Mouse (Mus musculus): ENCODE measurements around the gene Gm26566. TPM values are rescaled to one million over a fixed set of nuclear protein-coding genes. Genes with fewer than 3 reads are reported as not detected.
"Not testable (repeated sequence)": the region's sequence is repeated elsewhere in the genome, so short reads cannot be mapped to it uniquely, and the experiment has no call there.

The Gm26566 gene
- polyA plus RNA-seq, 1 experiment from 2014 or later = 1.6 TPM

DNA sequence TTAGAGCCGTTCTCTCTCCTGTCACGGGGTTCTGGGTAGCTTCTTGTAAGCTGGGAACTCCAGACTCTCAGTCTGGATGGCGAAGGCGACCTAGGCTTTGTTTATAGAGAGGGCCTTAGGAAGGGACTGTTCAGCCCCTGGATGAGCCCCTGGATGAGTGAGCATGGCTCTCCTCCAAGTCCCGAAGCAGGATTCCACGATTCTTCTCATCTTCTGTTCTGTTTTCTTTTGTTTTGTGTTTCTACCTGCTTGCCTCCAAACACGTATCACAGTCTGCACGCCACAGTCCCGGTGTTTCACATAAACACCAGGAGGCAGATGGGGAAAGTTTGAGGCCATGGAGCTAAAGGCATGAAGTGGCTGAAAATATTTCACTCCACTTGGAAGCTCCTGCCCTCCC is 37.1 kb downstream of the Gm26566 start:
- not testable (repeated sequence) for H3K9me3 ChIP-seq (ENCODE audit: control insufficient read depth, low read length); H3K4me2 ChIP-seq (ENCODE audit: low read length); H3K36me3 ChIP-seq (ENCODE audit: control insufficient read depth, insufficient read depth, low read length); H3K9ac ChIP-seq (ENCODE audit: low read length); H3K4me3 ChIP-seq (ENCODE audit: control insufficient read depth in 1 of 2, insufficient read depth in 1 of 2, low read depth in 1 of 2, low read length in 2 of 2); H3K4me1 ChIP-seq (ENCODE audit: control insufficient read depth in 2 of 2, insufficient read depth in 2 of 2, low read length in 2 of 2); H3K27me3 ChIP-seq (ENCODE audit: control insufficient read depth, insufficient read depth, low read length); ATAC-seq (ENCODE audit: insufficient number of reproducible peaks, insufficient read depth, low FRiP score, low read depth); H3K27ac ChIP-seq (replicated peaks in 1 of 2; ENCODE audit: control insufficient read depth in 1 of 2, insufficient read depth in 1 of 2, low read depth in 2 of 2, low read length in 2 of 2)
- 87% methylated on average over 7 of the region's 9 CpGs for WGBS

DNA sequence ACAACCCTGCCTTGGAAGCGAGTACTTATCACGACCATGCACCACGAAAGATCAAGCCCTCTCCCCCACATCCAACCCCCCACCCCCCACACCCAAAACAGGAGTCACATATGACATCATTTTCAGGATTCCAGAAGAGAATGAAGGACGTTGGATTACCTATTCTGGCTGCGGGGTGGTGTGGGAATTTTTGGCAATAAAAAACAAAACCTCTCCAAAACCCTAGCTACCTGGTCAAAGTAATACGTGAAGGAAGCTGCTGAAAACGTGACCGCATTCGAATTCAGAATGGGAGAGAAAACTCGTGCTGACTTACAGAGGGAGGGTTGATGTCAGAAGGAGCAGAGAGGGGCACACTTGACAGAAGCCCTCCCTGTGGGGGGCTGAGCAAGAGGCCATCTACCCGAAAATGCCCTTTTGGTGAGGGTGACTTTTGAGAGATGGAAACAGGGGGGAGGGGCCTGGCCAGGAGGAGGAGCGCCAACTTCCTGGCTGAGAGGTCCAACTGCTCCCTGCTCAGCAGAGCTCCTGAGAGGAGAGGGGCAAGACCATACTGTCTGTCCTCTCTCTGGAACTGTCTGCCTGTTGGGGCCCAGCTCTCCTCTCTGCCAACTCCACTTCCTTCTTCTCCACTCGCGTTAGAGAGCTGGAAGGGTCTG is 38.1 kb downstream of the Gm26566 start, which contains the start of gene Gm13283:
Gm13283 (plus strand) TSS at position 510 of the 659 bp plus-strand sequence.
- H3K27me3 ChIP-seq (ENCODE audit: control insufficient read depth, insufficient read depth, low read length); ATAC-seq (ENCODE audit: insufficient number of reproducible peaks, insufficient read depth, low FRiP score, low read depth); H3K4me1 ChIP-seq (ENCODE audit: control insufficient read depth in 2 of 2, insufficient read depth in 2 of 2, low read length in 2 of 2); H3K9ac ChIP-seq (ENCODE audit: low read length); H3K9me3 ChIP-seq (ENCODE audit: control insufficient read depth, low read length); H3K36me3 ChIP-seq (ENCODE audit: control insufficient read depth, insufficient read depth, low read length): not testable (repeated sequence)
- WGBS = 12% methylated on average over 6 of the region's 14 CpGs
- Histone ChIP-seq H3K4me3 (ENCODE audit: control insufficient read depth in 1 of 2, insufficient read depth in 1 of 2, low read depth in 1 of 2, low read length in 2 of 2) (peak within 1 kb of the TSS; percentile 24 to 42; a peak in 3 of 4 replicates), H3K4me2 (ENCODE audit: low read length) (peak within 1 kb of the TSS; percentile 41), H3K27ac (replicated peaks in 1 of 2; ENCODE audit: control insufficient read depth in 1 of 2, insufficient read depth in 1 of 2, low read depth in 2 of 2, low read length in 2 of 2) (peak within 1 kb of the TSS; percentile 66 to 73)

- peak overlapping the region; percentile 24 to 42; a peak in 3 of 4 replicates for H3K4me3 ChIP-seq (ENCODE audit: control insufficient read depth in 1 of 2, insufficient read depth in 1 of 2, low read depth in 1 of 2, low read length in 2 of 2)
- WGBS = 0% methylated on average over 22 of the region's 28 CpGs
- H3K36me3 ChIP-seq (ENCODE audit: control insufficient read depth, insufficient read depth, low read length); H3K27me3 ChIP-seq (ENCODE audit: control insufficient read depth, insufficient read depth, low read length); H3K9ac ChIP-seq (ENCODE audit: low read length); H3K9me3 ChIP-seq (ENCODE audit: control insufficient read depth, low read length); H3K4me1 ChIP-seq (ENCODE audit: control insufficient read depth in 2 of 2, insufficient read depth in 2 of 2, low read length in 2 of 2); ATAC-seq (ENCODE audit: insufficient number of reproducible peaks, insufficient read depth, low FRiP score, low read depth): not testable (repeated sequence)
- peak overlapping the region; percentile 41 for H3K4me2 ChIP-seq (ENCODE audit: low read length)
- H3K27ac ChIP-seq (replicated peaks in 1 of 2; ENCODE audit: control insufficient read depth in 1 of 2, insufficient read depth in 1 of 2, low read depth in 2 of 2, low read length in 2 of 2) = peak overlapping the region; percentile 66 to 73
These were observed 38.8 kb downstream of the Gm26566 start for GRCm38 (mm10) chr4:88760431-88760830.

DNA sequence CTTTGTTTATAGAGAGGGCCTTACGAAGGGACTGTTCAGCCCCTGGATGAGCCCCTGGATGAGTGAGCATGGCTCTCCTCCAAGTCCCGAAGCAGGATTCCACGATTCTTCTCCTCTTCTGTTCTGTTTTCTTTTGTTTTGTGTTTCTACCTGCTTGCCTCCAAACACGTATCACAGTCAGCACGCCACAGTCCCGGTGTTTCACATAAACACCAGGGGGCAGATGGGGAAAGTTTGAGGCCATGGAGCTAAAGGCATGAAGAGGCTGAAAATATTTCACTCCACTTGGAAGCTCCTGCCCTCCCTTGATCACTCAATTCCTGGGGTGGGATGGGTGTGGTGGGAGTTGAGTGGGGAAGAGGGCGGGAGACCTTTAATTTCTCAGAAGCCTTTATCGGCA is 40.2 kb downstream of the Gm26566 start:
- H3K27me3 ChIP-seq (ENCODE audit: control insufficient read depth, insufficient read depth, low read length); H3K4me1 ChIP-seq (ENCODE audit: control insufficient read depth in 2 of 2, insufficient read depth in 2 of 2, low read length in 2 of 2); H3K9ac ChIP-seq (ENCODE audit: low read length); H3K4me2 ChIP-seq (ENCODE audit: low read length); H3K36me3 ChIP-seq (ENCODE audit: control insufficient read depth, insufficient read depth, low read length); H3K27ac ChIP-seq (replicated peaks in 1 of 2; ENCODE audit: control insufficient read depth in 1 of 2, insufficient read depth in 1 of 2, low read depth in 2 of 2, low read length in 2 of 2); H3K4me3 ChIP-seq (ENCODE audit: control insufficient read depth in 1 of 2, insufficient read depth in 1 of 2, low read depth in 1 of 2, low read length in 2 of 2); H3K9me3 ChIP-seq (ENCODE audit: control insufficient read depth, low read length); ATAC-seq (ENCODE audit: insufficient number of reproducible peaks, insufficient read depth, low FRiP score, low read depth): not testable (repeated sequence)
- WGBS = 67% methylated on average over 6 of the region's 8 CpGs

- H3K9ac ChIP-seq (ENCODE audit: low read length); H3K9me3 ChIP-seq (ENCODE audit: control insufficient read depth, low read length); H3K27me3 ChIP-seq (ENCODE audit: control insufficient read depth, insufficient read depth, low read length); H3K36me3 ChIP-seq (ENCODE audit: control insufficient read depth, insufficient read depth, low read length); H3K4me2 ChIP-seq (ENCODE audit: low read length); ATAC-seq (ENCODE audit: insufficient number of reproducible peaks, insufficient read depth, low FRiP score, low read depth); H3K4me3 ChIP-seq (ENCODE audit: control insufficient read depth in 1 of 2, insufficient read depth in 1 of 2, low read depth in 1 of 2, low read length in 2 of 2); H3K27ac ChIP-seq (replicated peaks in 1 of 2; ENCODE audit: control insufficient read depth in 1 of 2, insufficient read depth in 1 of 2, low read depth in 2 of 2, low read length in 2 of 2); H3K4me1 ChIP-seq (ENCODE audit: control insufficient read depth in 2 of 2, insufficient read depth in 2 of 2, low read length in 2 of 2): not testable (repeated sequence)
- WGBS = 48% methylated on average over 7 of the region's 9 CpGs
These were observed 40.7 kb downstream of the Gm26566 start for GRCm38 (mm10) chr4:88762341-88762740.

DNA sequence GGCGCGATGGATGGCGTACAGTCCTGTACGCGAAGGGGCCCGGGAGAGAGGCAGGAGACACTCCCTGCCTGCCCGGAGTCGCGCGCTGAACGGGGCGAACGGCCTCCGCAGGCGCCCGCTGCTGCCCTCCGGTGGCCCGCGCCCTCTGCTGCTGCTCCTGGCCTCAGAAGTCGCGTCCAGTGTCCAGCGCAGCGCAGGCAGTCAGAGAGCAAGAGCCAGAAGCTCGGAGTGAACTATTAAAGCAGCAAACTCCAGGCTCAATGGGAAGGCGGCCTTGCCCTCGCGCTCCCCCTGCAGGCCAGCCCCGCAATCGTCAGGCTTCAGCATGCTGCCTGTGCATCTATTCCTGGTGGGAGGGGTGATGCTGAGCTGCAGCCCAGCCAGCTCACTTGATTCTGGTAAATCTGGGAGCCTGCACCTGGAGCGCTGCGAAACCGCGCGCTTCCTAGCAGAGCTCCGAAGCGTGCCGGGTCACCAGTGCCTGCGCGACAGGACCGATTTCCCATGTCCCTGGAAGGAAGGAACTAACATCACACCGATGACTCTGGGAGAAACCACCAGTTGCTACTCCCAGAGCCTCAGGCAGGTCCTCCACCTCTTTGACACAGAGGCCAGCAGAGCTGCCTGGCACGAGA is 41.9 kb downstream of the Gm26566 start:
- ATAC-seq (ENCODE audit: insufficient number of reproducible peaks, insufficient read depth, low FRiP score, low read depth); H3K9ac ChIP-seq (ENCODE audit: low read length); H3K36me3 ChIP-seq (ENCODE audit: control insufficient read depth, insufficient read depth, low read length); H3K4me1 ChIP-seq (ENCODE audit: control insufficient read depth in 2 of 2, insufficient read depth in 2 of 2, low read length in 2 of 2); H3K27me3 ChIP-seq (ENCODE audit: control insufficient read depth, insufficient read depth, low read length); H3K9me3 ChIP-seq (ENCODE audit: control insufficient read depth, low read length): not testable (repeated sequence)
- H3K4me3 ChIP-seq (ENCODE audit: control insufficient read depth in 1 of 2, insufficient read depth in 1 of 2, low read depth in 1 of 2, low read length in 2 of 2) = peak overlapping the region; percentile 14 to 32; a peak in 3 of 4 replicates
- peak overlapping the region; percentile 44 for H3K4me2 ChIP-seq (ENCODE audit: low read length)
- WGBS = 4% methylated on average over 28 of the region's 42 CpGs
- H3K27ac ChIP-seq (replicated peaks in 1 of 2; ENCODE audit: control insufficient read depth in 1 of 2, insufficient read depth in 1 of 2, low read depth in 2 of 2, low read length in 2 of 2) = peak overlapping the region in 1 of 2 experiments; percentile 68; a peak in 3 of 4 replicates

Data from heart, embryonic 14.5 days (tissue).